Mouse (Mus musculus) cortical plate, adult 2 months (tissue): ENCODE results near the gene Sirpa.

Experiments used
- CTCF ChIP-seq: fragments of 200-500 bp; IDR thresholded peaks from 2 replicates; pipeline ENCODE4 v1.5.1; 2011; ENCODE audit warnings: mild to moderate bottlenecking, control low read depth, low read length; ENCODE audit not compliant: insufficient read depth; ENCODE audit errors: extremely low read depth
- POLR2A ChIP-seq: fragments of 200-500 bp; IDR thresholded peaks from 2 replicates; pipeline ENCODE4 v1.6.1; 2011; ENCODE audit warnings: mild to moderate bottlenecking, low read length, control low read depth; ENCODE audit not compliant: insufficient read depth; ENCODE audit errors: extremely low read depth

DNA sequence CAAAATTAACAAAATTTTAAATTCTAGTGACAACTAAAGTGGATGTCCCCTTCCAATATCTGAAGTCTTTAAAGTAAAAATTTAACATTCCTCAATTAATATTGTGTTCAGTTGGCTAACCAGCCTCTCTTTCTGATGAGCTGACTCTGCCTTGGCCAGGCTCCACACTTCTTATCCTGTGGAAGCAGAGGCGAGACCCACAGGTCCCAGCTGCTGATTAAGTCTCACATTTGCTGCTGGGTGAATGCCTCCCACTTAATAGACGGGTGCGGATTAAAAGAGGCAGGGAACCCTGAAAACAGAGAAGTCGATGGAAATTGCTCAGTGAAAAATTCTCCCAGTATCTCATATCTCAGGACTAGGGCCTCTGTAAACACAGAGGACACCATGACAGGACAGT lies 69.8 kb downstream of the Sirpa start:
- TF ChIP-seq CTCF (no peak), POLR2A (no peak)
